Mouse (Mus musculus) G1E (cell line): Measurements from ENCODE around the gene Gal3st4.

Source experiments
- CTCF ChIP-seq: IDR thresholded peaks from 2 replicates; pipeline ENCODE4 v1.5.1; 2012; ENCODE audit warnings: low read depth, low read length, inconsistent platforms, mixed read lengths
- GATA1 ChIP-seq: IDR thresholded peaks from 2 replicates; pipeline ENCODE4 v1.6.1; 2012; ENCODE audit warnings: borderline replicate concordance, low read length, inconsistent platforms, mixed read lengths
- GATA2 ChIP-seq: IDR thresholded peaks from 2 replicates; pipeline ENCODE4 v1.6.1; 2012; ENCODE audit warnings: low read depth, low read length, inconsistent platforms, borderline replicate concordance
- POLR2AphosphoS5 ChIP-seq: IDR thresholded peaks from 2 replicates; pipeline ENCODE4 v1.6.1; 2012; ENCODE audit warnings: low read depth, low read length, inconsistent platforms; ENCODE audit not compliant: insufficient replicate concordance

DNA sequence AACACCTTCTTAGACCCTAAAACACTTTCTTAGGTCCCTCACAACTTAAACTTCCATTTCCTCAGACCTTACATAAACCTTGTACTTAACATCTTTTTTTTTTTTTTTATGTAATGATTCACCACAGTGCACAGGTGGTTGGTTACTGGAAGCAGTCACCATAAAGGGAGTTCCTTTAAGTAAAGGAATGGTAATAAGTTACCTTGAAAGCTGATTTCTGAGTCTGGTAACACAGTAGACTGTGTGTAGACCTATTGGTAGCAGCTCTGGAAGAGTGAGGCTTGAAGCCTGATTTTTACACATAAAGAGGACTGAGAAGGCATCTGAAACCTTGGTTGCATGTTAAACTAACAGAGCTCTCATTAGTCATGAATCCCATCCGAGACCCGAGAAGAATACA lies 52.8 kb downstream of the Gal3st4 start:
- TF ChIP-seq CTCF: no peak
- no peak for TF ChIP-seq POLR2AphosphoS5
- no peak for TF ChIP-seq GATA1
- TF ChIP-seq GATA2: no peak
